Mouse (Mus musculus) thymus, postnatal 36 days (tissue): ENCODE results near the gene Fhit.

Source experiments
- DNase-seq, 2 experiments: peaks; one replicate each; pipeline ENCODE4 v3.0.0; 2022; ENCODE audit warnings: mixed read lengths in 2 of 2

Gene Fhit

DNA sequence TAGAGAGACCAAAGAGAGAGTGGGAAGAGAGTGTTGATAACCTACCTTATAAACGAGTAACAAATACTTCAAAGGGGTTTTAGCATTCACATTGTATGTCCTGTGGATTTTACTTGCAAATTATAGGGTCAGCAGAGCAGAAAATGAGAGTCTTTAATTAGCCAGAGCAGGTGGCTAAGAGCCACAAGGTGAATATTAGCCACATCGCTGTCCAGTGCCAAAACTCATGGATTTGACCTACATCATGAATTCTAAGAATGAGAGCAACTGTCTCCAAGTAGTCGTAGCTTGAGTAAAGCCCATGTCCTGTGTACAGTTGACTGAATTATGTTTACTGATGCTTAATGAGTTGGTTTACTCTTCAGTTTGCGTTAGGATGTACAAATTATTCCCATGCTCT, 1039.7 kb downstream of the Fhit start:
- no peak for DNase-seq

DNA sequence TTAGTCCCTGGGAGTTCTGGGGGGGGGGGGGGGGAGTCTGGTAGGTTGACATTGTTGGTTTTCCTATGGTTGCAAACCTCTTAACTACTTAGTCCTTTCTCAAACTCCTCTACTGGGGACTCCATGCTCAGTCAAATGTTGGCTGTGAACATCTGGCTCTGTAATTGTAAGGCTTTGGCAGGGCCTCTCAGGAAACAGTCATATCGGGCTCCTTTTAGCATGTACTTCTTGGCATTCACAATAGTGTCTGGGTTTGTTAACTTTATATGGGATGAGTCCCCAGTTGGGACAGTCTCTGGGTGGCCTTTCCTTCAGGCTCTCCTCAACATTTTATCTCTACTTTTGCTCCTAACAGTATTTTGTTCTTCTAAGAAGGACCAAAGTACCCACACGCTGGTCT, 1065.6 kb downstream of the Fhit start:
- DNase-seq: no peak

DNA sequence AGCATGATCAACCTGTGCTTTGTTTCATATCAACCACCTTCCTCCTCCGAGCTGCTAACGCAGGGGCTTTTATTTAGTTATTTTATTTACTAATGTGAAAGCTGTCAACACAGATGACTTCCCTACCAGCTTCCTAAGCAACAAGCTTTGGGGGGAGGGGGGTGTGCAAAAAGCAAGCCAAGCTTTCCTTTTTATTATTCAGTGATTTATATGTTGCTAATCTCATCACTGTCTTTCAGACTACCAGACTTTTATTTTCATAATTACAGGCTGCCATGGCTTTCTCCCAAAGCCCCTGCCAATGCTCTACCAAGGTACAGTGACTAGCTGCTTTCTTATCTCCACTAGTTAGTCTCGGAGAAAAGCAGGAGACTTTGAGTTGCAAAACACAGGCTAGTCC, 1082.8 kb downstream of the Fhit start:
- DNase-seq: no peak

DNA sequence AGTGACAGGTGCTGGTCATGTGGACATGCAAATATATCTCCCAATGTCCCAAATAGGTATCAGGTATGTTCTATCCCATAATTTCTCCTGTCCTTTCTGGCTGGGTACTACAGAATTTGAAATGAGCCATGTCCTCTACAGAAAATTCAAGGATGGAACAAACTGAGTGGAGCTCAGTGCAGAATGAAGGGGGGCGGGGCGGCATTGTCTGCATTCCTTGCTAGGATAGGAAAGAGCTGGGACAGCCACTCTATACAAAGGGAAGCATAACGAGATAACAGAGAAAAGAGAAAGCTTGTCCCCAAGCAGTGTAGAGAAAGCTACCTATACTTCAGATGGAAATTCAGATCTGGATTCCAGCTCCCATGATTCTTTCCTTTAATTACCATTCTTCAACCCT, 1111.9 kb downstream of the Fhit start:
- no peak for DNase-seq

DNA sequence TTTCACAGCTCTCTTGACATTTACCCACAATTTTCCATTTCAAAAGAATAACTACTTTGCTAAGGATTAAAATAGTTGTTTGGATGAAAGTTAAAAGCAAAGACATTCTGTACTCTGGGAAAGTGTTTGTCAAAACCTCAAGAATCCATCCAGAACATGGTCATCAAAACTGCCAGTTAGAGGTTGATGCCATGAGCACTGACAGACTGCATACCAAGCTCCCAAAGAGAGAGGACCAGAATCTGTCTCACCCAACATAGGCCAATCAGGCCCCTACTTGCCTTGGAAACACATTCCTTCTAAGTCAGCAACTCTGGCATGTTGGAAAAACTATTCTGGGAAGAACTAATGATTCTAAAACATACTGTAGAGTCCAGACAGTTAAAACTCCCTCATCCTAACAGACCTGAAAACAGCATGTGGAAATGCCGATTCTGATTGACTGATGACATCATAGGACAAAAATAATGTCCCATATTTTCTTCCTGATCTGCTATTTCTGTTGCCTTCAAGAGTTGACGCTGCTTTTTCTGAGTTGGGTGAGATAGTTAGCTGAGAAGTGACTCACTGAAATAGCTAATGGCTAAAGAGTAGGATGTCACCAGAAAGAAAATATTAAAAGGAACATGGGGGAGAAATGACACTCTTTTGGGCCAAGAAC, 1114.6 kb downstream of the Fhit start:
- DNase-seq: no peak

DNA sequence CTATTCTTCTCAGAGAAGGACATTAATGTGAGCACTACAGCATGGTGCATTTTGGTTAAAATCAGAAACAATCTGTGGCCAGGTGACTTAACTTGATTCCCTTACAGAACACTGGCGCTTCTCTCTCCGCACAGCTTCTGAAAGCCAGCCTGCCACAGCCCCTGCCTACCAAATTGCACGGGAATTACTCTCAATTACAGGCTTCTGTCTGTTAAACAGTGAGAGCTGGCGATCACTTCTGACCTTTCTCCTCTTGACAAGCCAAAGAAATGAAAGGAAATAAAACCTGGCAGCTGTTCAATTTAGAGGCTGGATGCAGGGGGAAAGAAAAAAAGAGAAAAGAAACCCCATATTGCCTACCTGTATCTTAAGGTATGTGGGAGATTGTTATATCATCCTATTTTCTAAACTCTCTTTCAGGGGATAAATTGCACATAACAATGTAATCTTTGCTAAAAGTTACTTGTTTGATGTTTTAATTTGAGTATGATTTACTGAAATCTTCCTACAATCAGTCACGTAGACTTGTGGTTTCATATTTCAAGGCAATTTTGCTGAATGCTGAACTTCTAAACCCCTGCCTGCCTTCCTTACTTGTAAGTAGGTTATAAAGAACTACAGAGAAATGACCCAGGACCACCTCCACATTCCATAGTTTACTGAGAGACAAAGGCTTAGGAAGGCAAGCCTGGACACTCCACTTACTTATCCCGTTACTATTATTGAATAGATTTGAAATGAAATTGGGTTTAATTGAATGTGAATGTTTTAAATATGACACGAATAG, 1115.3 kb downstream of the Fhit start:
- DNase-seq: no peak

DNA sequence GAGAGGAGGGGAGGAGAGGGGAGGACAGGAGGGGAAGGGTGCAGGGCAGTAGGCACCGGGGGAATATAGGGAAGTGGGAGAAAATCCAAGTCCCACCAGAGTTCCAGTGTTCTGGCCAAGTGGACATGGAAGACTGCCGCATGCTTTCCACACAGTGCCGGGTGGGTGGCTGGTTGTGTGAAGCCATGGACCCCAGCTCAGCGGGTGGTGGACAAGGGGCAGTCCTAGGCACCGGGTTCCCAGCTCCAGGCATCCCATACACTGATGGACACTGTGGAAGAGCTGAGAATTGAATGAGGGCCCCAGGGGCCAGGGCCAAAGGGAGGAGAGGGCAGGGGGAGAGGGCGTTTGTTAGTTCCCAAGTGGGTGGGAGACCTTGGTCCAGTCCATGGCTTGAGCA, 1123.8 kb downstream of the Fhit start:
- DNase-seq: no peak

DNA sequence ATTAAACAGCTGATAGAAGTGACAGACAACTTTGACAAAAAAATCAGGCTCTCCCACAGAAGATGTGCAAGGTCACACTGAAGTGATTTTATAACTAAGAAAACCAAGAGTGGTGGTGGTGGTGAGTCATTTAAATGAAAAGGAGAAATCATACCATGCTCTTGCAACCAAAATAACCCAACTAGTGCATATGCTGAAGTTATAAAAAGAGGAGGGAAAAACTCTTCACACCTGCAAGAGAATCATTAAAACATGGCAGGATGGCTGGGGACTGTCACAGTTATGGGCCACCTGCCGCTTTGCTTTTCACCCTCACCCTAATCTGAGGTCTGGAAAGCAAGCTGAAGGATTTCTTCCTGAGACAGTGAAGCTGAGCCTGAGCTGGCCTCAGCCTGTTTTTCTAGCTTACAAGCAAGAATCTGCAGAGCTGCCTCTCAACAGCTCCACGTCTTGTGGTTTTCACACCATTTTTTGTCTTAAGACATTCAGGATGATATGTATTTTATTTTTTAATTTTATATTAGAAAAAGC, 1125.1 kb downstream of the Fhit start:
- DNase-seq: no peak

DNA sequence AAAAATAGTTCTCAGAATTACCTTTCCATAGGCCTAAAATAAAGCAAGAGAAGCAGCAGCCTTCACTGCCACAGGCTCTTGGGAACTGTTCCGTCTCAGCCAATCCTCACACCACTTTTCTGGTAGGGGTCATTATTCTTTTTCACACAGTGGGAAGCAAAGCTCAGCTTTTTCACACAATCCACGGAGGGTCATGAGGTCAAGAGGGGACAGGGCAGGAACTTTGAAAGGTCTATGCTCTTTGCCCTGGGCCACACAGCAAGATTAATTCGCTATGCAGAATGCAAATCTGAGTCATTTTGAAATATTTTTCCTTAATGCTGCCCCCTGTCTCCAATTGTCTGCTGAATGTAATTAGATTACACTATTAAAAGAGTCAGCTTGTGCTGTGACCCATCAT, 1126.2 kb downstream of the Fhit start:
- DNase-seq: no peak

DNA sequence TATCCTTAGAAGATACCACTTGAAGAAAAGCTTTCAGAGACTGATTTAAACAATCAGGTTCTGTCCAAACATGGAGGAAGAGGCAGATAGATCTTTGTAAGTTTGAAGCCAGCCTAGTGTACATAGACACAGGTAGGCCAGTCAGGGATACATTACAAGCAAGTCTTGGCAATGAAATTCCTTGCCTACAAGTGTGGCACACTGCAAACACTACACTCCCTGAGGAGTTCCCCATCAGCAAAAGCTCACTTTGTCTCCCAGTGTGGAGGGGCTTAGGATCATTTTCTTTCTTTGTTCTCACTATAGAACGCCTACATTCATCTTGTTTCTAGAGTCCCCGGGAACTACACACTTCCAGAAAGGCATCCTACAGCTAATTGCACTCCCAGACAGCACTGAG, 1126.6 kb downstream of the Fhit start:
- no peak for DNase-seq

DNA sequence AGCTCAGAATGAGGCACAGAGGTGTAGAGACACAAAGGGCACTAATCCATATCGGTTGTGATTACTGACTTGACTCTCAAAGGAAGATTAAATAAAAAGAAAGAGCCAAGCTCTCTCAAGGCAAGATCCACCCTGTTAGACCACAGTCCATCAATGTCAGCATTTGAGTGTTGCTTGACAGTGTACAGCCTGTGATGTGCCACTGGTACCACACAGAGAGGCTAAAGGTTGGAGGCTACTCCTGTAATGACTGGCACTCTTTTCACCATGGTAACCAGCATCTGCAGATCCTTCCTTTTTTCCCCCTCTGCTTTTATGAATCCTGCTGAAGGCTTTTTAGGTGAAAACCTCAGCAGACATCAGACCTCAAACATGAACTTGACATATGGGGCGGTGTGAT, 1138.5 kb downstream of the Fhit start:
- no peak for DNase-seq

DNA sequence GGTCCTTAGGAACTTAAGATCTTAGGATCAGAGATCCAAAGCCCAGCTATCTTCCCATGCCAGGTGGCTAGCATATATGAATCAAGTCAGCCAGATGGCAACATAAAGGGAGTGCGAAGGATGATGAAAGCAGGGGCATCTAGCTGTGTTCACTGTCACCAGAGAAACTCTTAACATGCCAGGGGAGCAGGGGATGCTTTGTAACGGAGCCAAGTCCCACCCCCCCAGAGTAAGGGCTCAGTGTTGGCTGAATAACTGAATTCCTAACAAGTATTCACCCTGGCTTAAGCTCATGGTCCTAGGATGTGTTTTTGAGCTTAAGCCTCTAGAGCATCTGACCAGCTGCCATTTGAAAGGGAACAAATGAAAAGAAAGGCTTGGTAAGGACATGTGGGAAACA, 1139.5 kb downstream of the Fhit start:
- DNase-seq: no peak

DNA sequence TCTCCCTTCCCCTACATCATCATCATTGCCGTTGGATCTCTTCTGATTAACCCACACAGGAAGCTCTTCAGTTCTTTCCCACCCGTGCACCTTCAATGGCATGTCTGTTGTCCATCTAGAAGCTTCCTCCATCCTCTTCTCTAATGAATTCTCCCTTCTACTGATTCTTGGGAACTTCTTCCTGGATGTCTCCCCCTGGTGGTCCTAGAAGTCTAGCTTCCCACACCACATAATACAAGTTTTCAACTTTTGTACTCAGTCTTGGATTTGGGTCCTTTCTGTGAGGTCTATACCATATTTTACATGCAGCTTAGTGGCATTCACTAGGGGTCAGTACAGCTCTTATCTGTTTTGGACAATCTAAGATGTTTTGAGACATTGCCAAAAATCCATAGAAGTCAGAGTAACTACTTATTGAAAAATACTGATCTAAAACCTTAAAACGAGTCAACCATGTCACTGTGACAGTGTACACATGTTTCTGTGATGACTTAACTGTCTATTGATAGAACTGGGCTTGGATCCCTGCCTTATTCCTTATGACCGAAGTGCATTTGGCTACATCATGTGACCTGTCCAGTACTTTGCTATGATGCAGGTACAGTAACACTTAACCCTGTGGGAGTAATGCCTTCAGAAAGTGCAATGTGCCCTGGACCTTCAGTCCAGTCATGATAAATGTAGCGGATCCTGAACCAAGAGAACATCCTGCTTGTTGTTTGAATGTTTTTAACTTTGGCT, 1141.3 kb downstream of the Fhit start:
- no peak for DNase-seq

DNA sequence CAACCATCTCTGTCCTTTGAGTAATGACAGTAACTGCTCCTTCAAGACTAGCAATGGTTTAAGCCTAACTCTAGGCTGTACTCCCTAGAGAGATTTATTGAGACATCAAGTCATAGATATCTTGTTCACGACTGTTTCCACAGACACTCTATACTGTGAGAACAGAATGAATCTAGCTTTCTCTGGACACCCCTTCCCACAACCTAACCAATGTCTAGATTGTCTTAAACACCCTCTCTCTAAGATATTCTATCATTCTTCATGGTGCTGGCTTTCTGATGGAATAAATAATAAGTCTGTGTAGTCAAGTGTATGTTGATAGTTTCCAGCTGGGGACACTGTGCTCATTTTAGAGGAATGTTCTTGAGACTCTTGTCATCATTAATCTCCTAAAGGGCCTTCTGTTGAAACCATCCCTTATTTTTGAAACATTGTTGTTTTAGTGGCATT, 1148.0 kb downstream of the Fhit start:
- no peak for DNase-seq

DNA sequence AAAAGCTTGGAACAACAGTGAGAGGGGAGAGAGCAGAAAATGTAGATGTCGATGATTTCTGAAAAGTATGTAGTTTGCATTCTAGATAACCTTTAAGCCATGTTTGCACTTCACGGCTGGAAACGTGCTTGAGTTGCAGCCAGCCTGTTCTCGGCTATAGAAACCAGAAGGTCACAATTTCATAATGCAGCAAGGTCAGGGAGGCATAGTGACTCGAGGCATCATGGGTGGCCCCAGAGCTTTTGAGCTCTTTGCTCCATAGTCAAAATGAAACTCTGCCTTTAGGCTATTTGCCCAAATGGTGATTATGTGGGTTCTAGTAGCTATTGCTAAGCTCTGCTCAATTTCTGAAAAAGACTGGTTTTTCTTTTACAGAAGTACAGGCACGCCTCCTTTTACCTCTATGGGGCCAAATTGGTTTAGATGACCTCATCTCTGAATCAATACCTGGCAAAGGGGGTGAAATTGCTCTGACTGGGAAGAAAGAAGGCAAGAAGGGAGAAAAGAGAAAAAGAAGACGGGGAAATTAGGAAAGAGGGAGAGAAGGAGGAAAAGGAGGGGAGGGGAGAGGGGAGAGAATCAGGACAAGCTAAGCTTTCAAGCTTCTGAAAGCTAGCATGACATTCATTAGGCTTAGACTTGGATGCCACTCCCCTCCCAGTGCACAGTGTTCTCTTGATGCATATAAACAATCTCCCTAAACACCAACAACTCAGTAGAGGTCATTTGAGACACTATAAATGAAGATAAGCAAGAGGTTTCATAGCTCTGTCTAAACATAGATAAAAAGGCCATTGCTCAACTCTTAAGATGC, 1148.6 kb downstream of the Fhit start:
- no peak for DNase-seq

DNA sequence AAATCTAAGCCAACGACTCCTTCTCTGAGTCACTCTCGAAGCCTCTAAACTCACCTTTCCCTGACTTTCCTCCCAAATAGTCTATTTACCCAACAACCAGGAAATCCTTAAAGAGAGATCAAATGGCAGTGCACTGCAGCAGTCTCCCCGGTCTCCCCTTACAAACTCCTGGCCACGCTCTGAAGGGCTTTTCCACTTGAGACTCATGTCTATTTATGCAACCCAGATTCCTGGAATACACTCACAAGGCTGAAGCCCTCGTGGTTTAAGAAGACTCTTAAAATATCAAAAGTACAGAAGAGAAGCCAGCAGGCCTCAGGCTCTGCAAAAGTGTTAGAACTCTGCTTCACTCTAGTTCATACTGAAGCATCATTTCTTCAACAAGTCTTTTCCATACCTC, 1155.6 kb downstream of the Fhit start:
- no peak for DNase-seq

DNA sequence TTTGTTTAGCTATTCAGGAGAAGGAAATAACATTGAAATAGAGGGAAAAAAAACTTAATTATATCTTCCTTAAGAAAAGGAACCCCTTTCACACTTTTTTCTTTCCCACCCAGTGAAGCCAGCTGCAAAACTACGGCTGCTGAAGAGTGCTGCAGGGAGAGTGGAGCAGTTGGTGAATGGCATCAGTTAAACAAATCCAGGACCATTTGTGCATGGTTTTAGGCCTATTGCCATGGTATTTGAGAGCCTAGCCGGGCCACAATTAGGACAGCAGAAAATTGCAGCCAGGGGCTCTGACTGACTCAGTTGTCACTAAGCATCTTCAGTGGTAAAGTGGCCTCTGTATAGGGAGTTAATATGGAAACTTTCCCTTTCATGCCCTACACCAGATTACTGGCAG, 1158.0 kb downstream of the Fhit start:
- no peak for DNase-seq

DNA sequence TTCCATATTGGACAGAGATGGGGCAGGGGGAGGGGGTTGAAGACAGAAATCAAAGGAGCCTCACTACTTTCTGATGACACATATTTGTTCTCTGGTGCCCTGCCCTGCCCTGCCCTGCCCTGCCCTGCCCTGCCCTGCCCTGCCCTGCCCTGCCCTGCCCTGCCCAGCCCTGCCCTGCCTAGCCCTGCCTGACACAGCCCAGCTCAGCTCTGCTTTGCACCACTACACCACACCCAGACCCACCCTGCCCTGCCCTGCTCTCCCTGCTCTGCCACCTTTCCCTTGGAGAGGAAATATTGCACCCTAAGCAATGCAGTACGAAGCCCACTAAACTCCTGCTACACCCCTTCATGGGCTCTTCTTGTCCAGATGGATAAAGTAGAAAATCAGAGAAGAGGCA, 1171.2 kb downstream of the Fhit start:
- DNase-seq: no peak

DNA sequence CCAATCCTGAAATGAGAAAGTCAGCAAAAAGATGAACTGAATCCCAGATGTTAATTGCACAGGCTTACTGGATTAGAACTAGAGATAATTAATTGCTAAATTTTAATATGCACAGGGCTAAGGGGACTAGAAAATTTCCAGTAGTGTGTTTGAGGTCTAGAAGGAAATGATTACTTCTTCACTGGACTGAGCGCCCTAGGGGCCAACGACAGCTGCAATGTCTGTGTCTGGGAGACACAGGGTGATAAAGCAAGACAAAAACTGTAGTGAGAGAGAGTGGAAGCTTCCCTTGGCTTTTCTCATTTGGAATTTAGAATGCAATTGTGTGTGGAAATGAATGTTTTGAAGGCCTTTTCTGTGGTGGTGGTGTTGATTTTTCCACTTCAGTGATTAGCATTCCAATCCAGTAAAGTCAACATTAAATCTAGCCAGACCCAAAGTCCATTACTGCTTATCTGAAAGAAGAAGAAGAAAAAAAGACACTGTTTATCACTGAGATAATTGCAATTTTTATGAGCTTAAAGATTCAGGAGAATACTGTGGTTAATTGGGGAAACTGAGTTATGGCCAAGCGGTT, 1184.8 kb downstream of the Fhit start:
- DNase-seq: no peak

DNA sequence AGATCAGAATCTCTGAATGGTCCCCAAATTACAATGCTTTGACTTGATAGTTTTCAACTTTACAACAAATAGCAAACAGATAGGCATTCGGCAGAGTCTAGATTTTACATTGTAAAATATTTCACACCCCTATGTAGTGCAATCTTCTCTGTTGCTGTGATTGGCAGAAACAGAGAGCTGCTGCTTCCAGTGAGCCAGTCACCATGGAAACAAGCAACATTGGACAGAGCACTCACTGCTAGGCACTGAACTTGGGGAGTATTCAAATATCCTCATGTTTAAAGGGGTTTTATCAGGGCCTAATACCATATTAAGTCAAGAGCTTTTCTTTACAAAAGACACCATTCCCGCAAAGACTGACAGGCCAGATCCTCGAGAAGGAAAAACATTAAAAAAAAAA, 1187.4 kb downstream of the Fhit start:
- DNase-seq: no peak

DNA sequence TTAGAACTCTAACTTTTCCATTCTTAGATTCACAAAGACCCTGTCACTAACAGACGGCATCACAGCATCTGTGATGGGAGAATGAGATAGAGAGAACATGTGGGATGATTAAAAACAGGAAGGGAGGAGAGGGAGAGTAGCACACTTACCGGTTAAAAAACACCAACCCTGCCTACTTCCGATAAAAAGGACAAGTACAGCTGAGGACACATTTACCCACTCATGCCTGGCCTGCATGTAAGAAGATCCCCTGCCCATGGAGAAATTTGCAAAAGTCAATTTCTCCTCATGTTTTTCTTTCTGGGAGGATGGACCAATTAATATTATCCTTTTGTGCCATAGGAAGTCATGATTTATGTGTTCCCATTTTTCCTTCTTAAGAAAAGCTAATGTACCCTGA, 1198.0 kb downstream of the Fhit start:
- no peak for DNase-seq

DNA sequence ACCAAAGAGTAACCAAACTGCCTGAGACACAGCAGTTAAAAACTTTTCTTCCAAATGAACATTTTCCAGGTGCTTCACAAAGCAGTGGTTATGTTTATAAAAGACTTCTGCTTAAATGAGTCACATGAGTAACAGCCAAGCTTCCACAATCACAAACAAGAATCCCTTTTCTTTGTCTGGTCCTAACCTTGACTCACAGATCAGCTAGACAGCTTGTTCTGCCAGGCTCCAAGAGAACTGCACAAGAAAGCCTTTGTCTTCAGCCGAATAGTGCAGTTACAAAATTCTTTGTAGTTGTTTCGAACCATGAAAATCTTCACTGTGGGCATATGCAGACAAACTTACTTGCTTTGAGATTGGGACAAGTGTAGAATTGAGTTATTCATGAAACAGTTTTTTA, 1201.4 kb downstream of the Fhit start:
- DNase-seq: no peak

DNA sequence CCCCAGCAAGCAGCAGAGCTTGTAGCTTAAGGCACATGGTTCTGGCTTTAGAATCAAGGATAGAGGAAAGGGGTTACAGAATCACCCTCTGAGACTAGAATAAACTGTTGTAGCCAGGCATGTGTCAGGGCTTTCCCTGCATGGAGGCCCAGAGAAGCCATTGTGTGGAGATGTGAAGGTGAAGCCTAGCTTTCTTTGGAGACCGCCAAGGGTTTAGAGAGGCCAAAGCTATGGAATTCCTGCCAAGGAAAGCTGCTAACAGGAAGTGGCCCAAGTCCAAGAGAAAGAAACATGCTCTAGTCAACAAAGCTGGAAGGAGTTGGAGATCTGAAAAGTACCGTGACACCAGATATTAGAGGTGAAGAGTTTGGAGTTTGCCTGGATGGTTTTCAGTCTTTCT, 1262.3 kb downstream of the Fhit start:
- DNase-seq: no peak
